Mouse (Mus musculus) forebrain, embryonic 13.5 days (tissue): Measurements from ENCODE around the gene Exoc6b. TPM values are rescaled to one million over a fixed set of nuclear protein-coding genes. Genes with fewer than 3 reads are reported as not detected.

ENCODE experiments used
- ATAC-seq: fragments of 200-750 bp; cut with Nextera tagmentation; 2 replicates; pipeline ENCODE4 v1.8.0; 2017
- H3K27ac ChIP-seq: fragments of 300-500 bp; sonication (generic); 2 replicates; pipeline ENCODE4 v1.5.1; 2015; ENCODE audit warnings: inconsistent platforms, mild to moderate bottlenecking, moderate library complexity
- H3K27me3 ChIP-seq: fragments of 300-500 bp; sonication (generic); 2 replicates; pipeline ENCODE4 v1.6.1; 2015; ENCODE audit warnings: mild to moderate bottlenecking, inconsistent platforms
- H3K36me3 ChIP-seq: fragments of 300-500 bp; sonication (generic); 2 replicates; pipeline ENCODE4 v1.6.1; 2015; ENCODE audit warnings: mild to moderate bottlenecking, inconsistent platforms; ENCODE audit not compliant: poor library complexity, severe bottlenecking
- H3K4me1 ChIP-seq: fragments of 300-500 bp; sonication (generic); 2 replicates; pipeline ENCODE4 v1.6.1; 2015; ENCODE audit warnings: inconsistent platforms
- H3K4me2 ChIP-seq: fragments of 300-500 bp; sonication (generic); 2 replicates; pipeline ENCODE4 v1.6.1; 2015; ENCODE audit warnings: inconsistent platforms, mild to moderate bottlenecking, moderate library complexity
- H3K4me3 ChIP-seq: fragments of 300-500 bp; sonication (generic); 2 replicates; pipeline ENCODE4 v1.5.1; 2015; ENCODE audit warnings: mild to moderate bottlenecking, inconsistent platforms
- H3K9ac ChIP-seq: fragments of 300-500 bp; sonication (generic); 2 replicates; pipeline ENCODE4 v1.6.1; 2015; ENCODE audit warnings: mild to moderate bottlenecking, inconsistent platforms
- H3K9me3 ChIP-seq: fragments of 300-500 bp; sonication (generic); replicated peaks from 2 replicates; pipeline ENCODE4 v1.6.1; 2016; ENCODE audit warnings: inconsistent platforms
- WGBS: fragments of 180-500 bp; shearing (Covaris S2); methylation state at CpG from one replicate; pipeline ENCODE4 v1.1.7; 2015; 5-methylcytosine and 5-hydroxymethylcytosine counted together
- polyA plus RNA-seq: library from polyadenylated mRNA; unstranded; fragments of >200 nt; fragmentation: Nextera tagmentation; extraction: Ambion mirVana; gene quantifications from 2 replicates; pipeline ENCODE4 v1.2.1, GENCODE M21; 2015

Gene Exoc6b
- polyA plus RNA-seq, 1 experiment from 2014 or later: 37.4 TPM

- Histone ChIP-seq H3K4me2 (no peak overlapping the region), H3K36me3 (no peaks in the 10 kb centered on the region), H3K4me1 (peaks cover 13% of the 10 kb centered on the region), H3K27me3 (no peaks in the 10 kb centered on the region), H3K9me3 (no peaks in the 10 kb centered on the region), H3K4me3 (no peak overlapping the region), H3K9ac (no peak overlapping the region), H3K27ac (no peak overlapping the region)
- ATAC-seq: no peak
- WGBS: 38% methylated on average over 10 of the region's 10 CpGs
These were observed 322.4 kb downstream of the Exoc6b start for GRCm38 (mm10) chr6:84746847-84747395.

GRCm38 (mm10) chr6:84746193-84746846, 323.0 kb downstream of the Exoc6b start:
- H3K27me3 ChIP-seq: no peaks in the 10 kb centered on the region
- no peak for ATAC-seq
- no peaks in the 10 kb centered on the region for H3K36me3 ChIP-seq
- WGBS: 67% methylated on average over 5 of the region's 5 CpGs
- H3K4me3 ChIP-seq: no peak overlapping the region
- H3K27ac ChIP-seq: no peak overlapping the region
- H3K9me3 ChIP-seq: no peaks in the 10 kb centered on the region
- H3K4me2 ChIP-seq: no peak overlapping the region
- peaks cover 13% of the 10 kb centered on the region for H3K4me1 ChIP-seq
- no peak overlapping the region for H3K9ac ChIP-seq

DNA sequence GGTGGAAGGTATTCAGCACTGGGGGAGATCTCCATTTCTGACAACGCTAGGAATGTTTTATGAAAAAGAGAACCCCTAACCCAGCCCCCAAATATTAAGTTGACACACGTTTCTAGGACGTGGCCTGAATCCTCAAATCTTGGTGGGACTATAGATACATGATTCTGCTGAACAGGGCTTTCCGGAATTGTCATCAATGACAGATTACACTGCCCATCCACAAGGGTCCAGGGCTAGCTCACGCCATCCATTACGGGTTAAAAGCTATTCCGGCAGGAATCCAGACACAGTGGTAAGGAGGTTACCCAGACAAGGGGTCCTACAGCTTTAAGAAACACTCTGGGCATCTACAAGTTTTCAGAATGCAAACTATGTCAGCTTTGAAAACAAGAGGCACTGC, 323.7 kb downstream of the Exoc6b start:
- no peaks in the 10 kb centered on the region for H3K36me3 ChIP-seq
- no peak for ATAC-seq
- 92% methylated on average over 7 of the region's 7 CpGs for WGBS
- no peaks in the 10 kb centered on the region for H3K27me3 ChIP-seq
- no peak overlapping the region for H3K9ac ChIP-seq
- no peaks in the 10 kb centered on the region for H3K9me3 ChIP-seq
- H3K4me3 ChIP-seq: no peak overlapping the region
- peaks cover 13% of the 10 kb centered on the region for H3K4me1 ChIP-seq
- H3K27ac ChIP-seq: no peak overlapping the region
- no peak overlapping the region for H3K4me2 ChIP-seq

DNA sequence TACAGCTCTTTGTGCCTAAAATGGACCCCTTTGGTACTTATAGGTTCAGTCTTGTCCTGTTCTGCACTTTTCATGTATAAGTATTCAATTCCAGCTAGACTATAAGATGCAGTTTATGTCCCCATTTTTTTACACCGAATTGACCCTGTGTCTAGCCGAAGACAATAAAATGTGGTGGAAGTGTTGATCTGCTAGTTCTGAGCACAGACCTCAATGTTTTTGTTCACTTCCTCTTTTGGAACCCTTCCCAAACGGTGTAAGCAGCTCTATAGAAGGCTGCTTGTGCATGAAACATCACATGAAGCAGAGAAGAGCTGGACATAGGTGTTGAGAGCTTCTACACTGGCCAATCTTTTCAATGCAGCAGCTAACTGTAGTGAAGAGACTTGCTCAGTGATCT, 327.1 kb downstream of the Exoc6b start:
- no peaks in the 10 kb centered on the region for H3K36me3 ChIP-seq
- no peak for ATAC-seq
- peaks cover 8% of the 10 kb centered on the region for H3K4me1 ChIP-seq
- no peaks in the 10 kb centered on the region for H3K27me3 ChIP-seq
- no peak overlapping the region for H3K4me2 ChIP-seq
- WGBS: 71% methylated on average over 3 of the region's 3 CpGs
- no peak overlapping the region for H3K4me3 ChIP-seq
- H3K9me3 ChIP-seq: no peaks in the 10 kb centered on the region
- H3K9ac ChIP-seq: no peak overlapping the region
- no peak overlapping the region for H3K27ac ChIP-seq

- H3K9me3 ChIP-seq: no peaks in the 10 kb centered on the region
- no peaks in the 10 kb centered on the region for H3K27me3 ChIP-seq
- no peak overlapping the region for H3K4me3 ChIP-seq
- H3K4me2 ChIP-seq: no peak overlapping the region
- WGBS: 69% methylated on average over 3 of the region's 3 CpGs
- H3K27ac ChIP-seq: no peak overlapping the region
- no peak for ATAC-seq
- H3K9ac ChIP-seq: no peak overlapping the region
- H3K36me3 ChIP-seq: no peaks in the 10 kb centered on the region
- no peaks in the 10 kb centered on the region for H3K4me1 ChIP-seq
These were observed 332.4 kb downstream of the Exoc6b start for GRCm38 (mm10) chr6:84736942-84737341.

DNA sequence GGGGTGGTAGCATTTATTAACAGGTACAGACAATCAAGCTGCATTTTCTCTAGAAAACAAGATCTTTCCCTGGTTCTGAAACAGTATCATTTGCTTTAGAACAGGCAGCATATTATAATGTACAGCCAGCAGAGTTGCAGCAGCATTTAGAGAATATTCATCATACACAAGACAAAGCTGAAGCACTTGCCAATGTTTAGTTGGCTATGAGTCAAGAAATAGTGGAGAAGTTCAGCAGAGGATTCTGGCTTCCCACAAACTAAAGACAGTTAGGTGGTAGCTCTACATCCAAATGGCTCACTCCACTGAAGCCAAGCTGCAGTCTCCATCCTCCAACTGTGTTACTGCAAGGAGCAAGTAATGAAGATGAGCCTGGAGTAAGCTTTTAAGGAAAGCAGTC, 342.4 kb downstream of the Exoc6b start:
- H3K27me3 ChIP-seq: no peaks in the 10 kb centered on the region
- no peaks in the 10 kb centered on the region for H3K36me3 ChIP-seq
- no peak overlapping the region for H3K4me2 ChIP-seq
- no peak overlapping the region for H3K4me3 ChIP-seq
- H3K9ac ChIP-seq: no peak overlapping the region
- no peak overlapping the region for H3K27ac ChIP-seq
- H3K9me3 ChIP-seq: peaks cover 2% of the 10 kb centered on the region
- H3K4me1 ChIP-seq: no peaks in the 10 kb centered on the region
- ATAC-seq: no peak

- ATAC-seq: no peak
- Histone ChIP-seq H3K9ac (no peak overlapping the region), H3K27ac (no peak overlapping the region), H3K36me3 (no peaks in the 10 kb centered on the region), H3K9me3 (no peaks in the 10 kb centered on the region), H3K4me3 (no peak overlapping the region), H3K4me1 (no peaks in the 10 kb centered on the region), H3K27me3 (no peaks in the 10 kb centered on the region), H3K4me2 (no peak overlapping the region)
- 90% methylated on average over 11 of the region's 11 CpGs for WGBS
These were observed 356.1 kb downstream of the Exoc6b start for GRCm38 (mm10) chr6:84713171-84713570.

GRCm38 (mm10) chr6:84710831-84711230, 358.5 kb downstream of the Exoc6b start:
- Histone ChIP-seq H3K4me1 (no peaks in the 10 kb centered on the region), H3K4me2 (no peak overlapping the region)

DNA sequence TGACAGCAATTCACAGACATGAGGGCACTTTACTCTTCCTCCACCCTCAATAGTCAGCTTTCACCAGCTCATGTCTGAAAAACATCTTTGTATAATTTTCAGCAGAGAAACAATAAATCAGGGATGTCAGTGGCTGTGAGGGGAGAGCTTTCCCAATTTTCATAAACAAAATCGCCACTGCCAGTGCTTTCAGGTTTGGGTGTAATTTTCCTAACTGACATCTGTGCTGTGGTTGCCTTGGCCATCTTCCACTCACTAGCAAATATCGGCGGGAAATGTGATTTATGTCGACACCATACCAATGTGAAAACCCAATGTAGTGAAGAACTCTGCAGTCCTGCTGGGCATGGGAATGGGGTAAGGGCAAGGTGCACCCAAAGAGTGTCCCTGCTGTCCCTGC, 360.7 kb downstream of the Exoc6b start:
- Histone ChIP-seq H3K36me3 (no peaks in the 10 kb centered on the region), H3K4me3 (no peak overlapping the region), H3K9ac (no peak overlapping the region), H3K9me3 (no peaks in the 10 kb centered on the region), H3K27me3 (no peaks in the 10 kb centered on the region), H3K4me1 (no peaks in the 10 kb centered on the region), H3K4me2 (no peak overlapping the region), H3K27ac (no peak overlapping the region)
- 83% methylated on average over 4 of the region's 4 CpGs for WGBS
- ATAC-seq: no peak

More at GRCm38 (mm10) chr6:84710831-84711230, 358.5 kb downstream of the Exoc6b start:
- no peaks in the 10 kb centered on the region for H3K27me3 ChIP-seq
- no peaks in the 10 kb centered on the region for H3K36me3 ChIP-seq
- no peak for ATAC-seq
- H3K9me3 ChIP-seq: no peaks in the 10 kb centered on the region
- no peak overlapping the region for H3K27ac ChIP-seq
- no peak overlapping the region for H3K4me3 ChIP-seq
- no peak overlapping the region for H3K9ac ChIP-seq
- 92% methylated on average over 6 of the region's 6 CpGs for WGBS

GRCm38 (mm10) chr6:84699579-84699978, 369.7 kb downstream of the Exoc6b start:
- no peak overlapping the region for H3K4me3 ChIP-seq
- H3K27me3 ChIP-seq: no peaks in the 10 kb centered on the region
- H3K27ac ChIP-seq: no peak overlapping the region
- 86% methylated on average over 5 of the region's 5 CpGs for WGBS
- H3K4me1 ChIP-seq: no peaks in the 10 kb centered on the region
- no peaks in the 10 kb centered on the region for H3K36me3 ChIP-seq
- no peak for ATAC-seq
- no peaks in the 10 kb centered on the region for H3K9me3 ChIP-seq
- no peak overlapping the region for H3K9ac ChIP-seq
- H3K4me2 ChIP-seq: no peak overlapping the region

DNA sequence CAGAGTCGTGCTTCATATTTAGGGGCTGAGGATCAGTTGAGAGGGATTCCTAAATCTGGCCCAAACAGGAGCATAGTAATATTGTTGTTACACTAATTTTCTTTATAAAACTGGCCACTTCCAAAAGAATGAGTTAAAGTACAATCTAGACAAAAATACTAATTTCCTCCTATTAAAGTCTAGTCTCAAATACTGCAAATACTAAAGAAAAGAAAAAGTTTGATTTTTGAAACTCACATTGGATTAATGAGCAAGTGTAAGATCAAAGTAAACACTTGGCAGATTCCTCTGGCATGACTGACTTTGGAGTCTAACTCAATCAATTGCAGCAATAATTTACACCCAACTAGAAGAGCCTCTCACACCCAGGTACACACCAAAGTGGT, 371.0 kb downstream of the Exoc6b start:
- H3K27ac ChIP-seq: no peak overlapping the region
- H3K36me3 ChIP-seq: no peaks in the 10 kb centered on the region
- WGBS: 48% methylated on average over 1 of the region's 1 CpGs
- H3K4me2 ChIP-seq: no peak overlapping the region
- H3K27me3 ChIP-seq: no peaks in the 10 kb centered on the region
- no peaks in the 10 kb centered on the region for H3K9me3 ChIP-seq
- ATAC-seq: no peak
- H3K9ac ChIP-seq: no peak overlapping the region
- no peak overlapping the region for H3K4me3 ChIP-seq
- peaks cover 5% of the 10 kb centered on the region; the same call in 1 of the 2 replicates for H3K4me1 ChIP-seq

GRCm38 (mm10) chr6:84697474-84698287, 371.6 kb downstream of the Exoc6b start:
- Histone ChIP-seq H3K9me3 (no peaks in the 10 kb centered on the region), H3K9ac (no peak overlapping the region), H3K36me3 (no peaks in the 10 kb centered on the region), H3K4me1 (peaks cover 11% of the 10 kb centered on the region; the same call in 1 of the 2 replicates), H3K4me3 (no peak overlapping the region), H3K27ac (no peak overlapping the region), H3K4me2 (no peak overlapping the region), H3K27me3 (no peaks in the 10 kb centered on the region)
- ATAC-seq: no peak
- 42% methylated on average over 9 of the region's 9 CpGs for WGBS
